Mouse (Mus musculus) hindbrain, postnatal 0 days (tissue): ENCODE measurements around the gene Stxbp1. TPM values are rescaled to one million over a fixed set of nuclear protein-coding genes. Genes with fewer than 3 reads are reported as not detected.

Source experiments
- ATAC-seq: fragments of 200-750 bp; cut with Nextera tagmentation; 2 replicates; pipeline ENCODE4 v1.8.0; 2017; ENCODE audit warnings: mild to moderate bottlenecking, moderate TSS enrichment, moderate library complexity
- DNase-seq: peaks from one replicate; pipeline ENCODE4 v3.0.0-alpha.2; 2015; ENCODE audit warnings: low spot score
- H3K27ac ChIP-seq: fragments of 300-500 bp; sonication (generic); 2 replicates; pipeline ENCODE4 v1.5.1; 2014; ENCODE audit warnings: mild to moderate bottlenecking
- H3K27me3 ChIP-seq: fragments of 300-500 bp; sonication (generic); 2 replicates; pipeline ENCODE4 v1.6.1; 2014; ENCODE audit warnings: low read length, mixed read lengths; ENCODE audit not compliant: insufficient read depth
- H3K36me3 ChIP-seq: fragments of 300-500 bp; sonication (generic); 2 replicates; pipeline ENCODE4 v1.6.1; 2014; ENCODE audit warnings: low read length, mixed read lengths; ENCODE audit not compliant: insufficient read depth
- H3K4me1 ChIP-seq: fragments of 300-500 bp; sonication (generic); 2 replicates; pipeline ENCODE4 v1.6.1; 2014; ENCODE audit warnings: antibody characterized with exemption, low read length, mixed read lengths; ENCODE audit not compliant: insufficient read depth
- H3K4me2 ChIP-seq: fragments of 300-500 bp; sonication (generic); 2 replicates; pipeline ENCODE4 v1.6.1; 2014; ENCODE audit warnings: low read depth, mild to moderate bottlenecking, low read length, moderate library complexity, mixed read lengths
- H3K4me3 ChIP-seq: fragments of 300-500 bp; sonication (generic); 2 replicates; pipeline ENCODE4 v1.5.1; 2014; ENCODE audit warnings: low read length
- H3K9ac ChIP-seq: fragments of 300-500 bp; sonication (generic); replicated peaks from 2 replicates; pipeline ENCODE4 v1.6.1; 2014; ENCODE audit warnings: mild to moderate bottlenecking, low read length, moderate library complexity, mixed read lengths
- H3K9me3 ChIP-seq: fragments of 300-500 bp; sonication (generic); 2 replicates; pipeline ENCODE4 v1.6.1; 2016; ENCODE audit warnings: low read length, mixed read lengths
- CTCF ChIP-seq: IDR thresholded peaks from 2 replicates; pipeline ENCODE4 v1.5.1; 2016; ENCODE audit warnings: antibody characterized with exemption, control low read depth, low read depth
- WGBS: fragments of 180-500 bp; shearing (Covaris S2); extraction: QIAGEN DNeasy Blood & Tissue Kit; methylation state at CpG from one replicate; pipeline ENCODE4 v1.1.7; 2014; 5-methylcytosine and 5-hydroxymethylcytosine counted together
- polyA plus RNA-seq: library from polyadenylated mRNA; unstranded; fragments of >200 nt; fragmentation: Nextera tagmentation; extraction: Ambion mirVana; gene quantifications from 2 replicates; pipeline ENCODE4 v1.2.1, GENCODE M21; 2015
- total RNA-seq: library from RNA; depleted of rRNA; stranded (reverse); fragments of >200 nt; gene quantifications from 2 replicates; pipeline ENCODE4 v1.2.3, GENCODE M21; 2014

The Stxbp1 gene
- total and polyA plus RNA-seq, 2 experiments from 2014 or later, result 142 to 348 TPM

DNA sequence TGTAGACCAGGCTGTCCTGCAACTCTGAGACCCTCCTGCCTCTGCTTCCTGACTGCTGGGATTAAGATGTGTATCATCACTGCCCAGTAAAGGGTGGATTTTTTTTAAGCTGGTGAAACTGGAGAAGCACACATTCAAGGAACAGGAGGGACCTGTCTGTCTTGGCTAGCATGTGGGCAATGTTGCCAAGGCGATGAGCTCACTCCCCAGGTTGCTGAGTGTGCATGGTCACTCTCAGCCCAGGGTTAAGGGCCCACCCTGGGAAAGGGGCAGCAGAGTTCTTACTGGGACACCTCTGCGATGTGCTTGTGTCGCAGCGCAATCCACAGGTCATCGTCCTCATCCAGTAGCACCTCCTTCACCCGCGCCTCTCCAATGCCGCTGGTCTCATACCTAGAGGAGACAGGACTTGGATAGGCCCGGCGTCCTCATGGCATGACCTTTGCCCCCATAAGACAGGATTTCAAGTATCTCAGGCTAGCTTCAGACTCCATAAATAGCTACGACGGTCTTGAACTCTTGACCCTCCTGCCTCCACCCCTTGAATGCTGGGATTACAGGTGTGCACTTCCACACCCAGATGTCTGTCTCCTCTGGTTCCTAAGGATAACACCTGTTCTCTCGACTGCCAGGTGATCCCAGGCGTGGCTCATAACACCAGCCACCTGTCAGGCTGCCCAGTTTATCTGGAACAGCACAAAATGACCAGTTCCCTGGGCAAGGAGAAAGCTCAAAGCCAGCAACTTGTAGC lies 38.1 kb downstream of the Stxbp1 start:
- no peaks in the 10 kb centered on the region for H3K27me3 ChIP-seq
- no peaks in the 10 kb centered on the region for H3K4me1 ChIP-seq
- no peak for TF ChIP-seq CTCF
- no peak overlapping the region for H3K4me2 ChIP-seq
- no peak for DNase-seq
- ATAC-seq, result no peak
- no peak overlapping the region for H3K4me3 ChIP-seq
- H3K36me3 ChIP-seq, result peaks cover 48% of the 10 kb centered on the region
- H3K9ac ChIP-seq, result no peak overlapping the region
- no peaks in the 10 kb centered on the region for H3K9me3 ChIP-seq
- no peak overlapping the region for H3K27ac ChIP-seq
- WGBS, result 94% methylated on average over 14 of the region's 14 CpGs

- ATAC-seq, result no peak
- Histone ChIP-seq H3K9ac (no peak overlapping the region), H3K36me3 (peaks cover 74% of the 10 kb centered on the region), H3K9me3 (no peaks in the 10 kb centered on the region), H3K27ac (no peak overlapping the region), H3K4me1 (no peaks in the 10 kb centered on the region), H3K27me3 (no peaks in the 10 kb centered on the region), H3K4me2 (no peak overlapping the region), H3K4me3 (no peak overlapping the region)
- TF ChIP-seq CTCF, result no peak
- 66% methylated on average over 10 of the region's 10 CpGs for WGBS
- no peak for DNase-seq
Observed at GRCm38 (mm10) chr2:32798251-32798962, 48.6 kb downstream of the Stxbp1 start.

GRCm38 (mm10) chr2:32795748-32796418 lies 51.2 kb downstream of the Stxbp1 start:
- Histone ChIP-seq H3K36me3 (peaks cover 71% of the 10 kb centered on the region), H3K9me3 (no peaks in the 10 kb centered on the region), H3K4me1 (no peaks in the 10 kb centered on the region), H3K9ac (no peak overlapping the region), H3K4me2 (no peak overlapping the region), H3K27ac (no peak overlapping the region; the same call in 1 of the 2 replicates), H3K27me3 (no peaks in the 10 kb centered on the region), H3K4me3 (no peak overlapping the region)
- TF ChIP-seq CTCF, result no peak
- ATAC-seq, result no peak
- DNase-seq, result no peak
- WGBS, result 66% methylated on average over 13 of the region's 13 CpGs

DNA sequence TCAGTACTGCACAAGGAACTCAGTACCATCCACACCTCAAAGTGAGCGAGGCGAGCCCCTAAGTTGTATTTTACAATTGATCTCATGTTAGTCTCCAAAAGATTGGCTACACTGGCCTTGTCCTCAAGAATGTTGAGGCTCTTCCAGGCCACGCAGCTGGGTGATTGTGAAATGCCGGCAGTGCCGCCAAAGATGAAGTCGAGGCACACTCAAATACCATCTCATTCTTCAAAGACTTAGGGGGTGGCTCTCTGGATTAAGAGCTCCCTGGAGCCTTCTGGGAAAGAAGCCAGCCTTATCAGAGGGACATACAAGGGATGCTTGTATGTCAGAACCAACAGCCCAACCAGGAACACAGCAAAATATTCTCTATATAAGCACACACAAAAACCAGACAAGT lies 55.7 kb downstream of the Stxbp1 start:
- TF ChIP-seq CTCF, result no peak
- Histone ChIP-seq H3K27me3 (no peaks in the 10 kb centered on the region), H3K4me3 (no peak overlapping the region), H3K9ac (no peak overlapping the region), H3K4me2 (no peak overlapping the region), H3K27ac (no peak overlapping the region), H3K36me3 (peaks cover 52% of the 10 kb centered on the region), H3K9me3 (no peaks in the 10 kb centered on the region), H3K4me1 (no peaks in the 10 kb centered on the region)
- ATAC-seq (no peak), DNase-seq (peak; percentile 27)
- 58% methylated on average over 6 of the region's 6 CpGs for WGBS

- Histone ChIP-seq H3K27me3 (no peaks in the 10 kb centered on the region), H3K4me1 (no peaks in the 10 kb centered on the region), H3K27ac (no peak overlapping the region), H3K9me3 (no peaks in the 10 kb centered on the region), H3K4me3 (no peak overlapping the region), H3K4me2 (no peak overlapping the region), H3K9ac (no peak overlapping the region), H3K36me3 (peaks cover 25% of the 10 kb centered on the region)
- DNase-seq (no peak), ATAC-seq (no peak)
- WGBS, result 32% methylated on average over 2 of the region's 2 CpGs
- TF ChIP-seq CTCF, result no peak
Observed at GRCm38 (mm10) chr2:32788581-32788980, 58.5 kb downstream of the Stxbp1 start.

DNA sequence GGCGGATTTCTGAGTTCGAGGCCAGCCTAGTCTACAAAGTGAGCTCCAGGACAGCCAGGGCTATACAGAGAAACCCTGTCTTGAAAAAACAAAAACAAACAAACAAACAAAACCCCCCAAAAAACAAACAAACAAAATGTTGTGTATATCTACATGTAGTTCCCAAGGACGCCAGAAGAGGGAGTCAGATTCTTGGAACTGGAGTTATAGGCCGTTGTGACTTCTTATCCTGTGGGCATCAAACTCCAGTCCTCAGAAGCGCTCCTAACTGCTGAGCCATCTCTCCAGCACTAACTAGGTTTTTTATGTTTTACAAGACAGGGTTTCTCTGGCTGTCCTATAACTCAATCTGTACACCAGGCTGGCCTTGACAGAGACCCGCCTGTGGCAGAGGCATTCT lies 59.9 kb downstream of the Stxbp1 start:
- TF ChIP-seq CTCF, result peak; percentile 63

More for the DNA sequence above, 59.9 kb downstream of the Stxbp1 start:
- no peaks in the 10 kb centered on the region for H3K9me3 ChIP-seq
- no peak overlapping the region for H3K4me3 ChIP-seq
- peaks cover 14% of the 10 kb centered on the region; the same call in 1 of the 2 replicates for H3K36me3 ChIP-seq
- DNase-seq (peak; percentile 73), ATAC-seq (no peak)
- H3K4me1 ChIP-seq, result no peaks in the 10 kb centered on the region
- no peak overlapping the region for H3K27ac ChIP-seq
- WGBS, result 59% methylated on average over 6 of the region's 6 CpGs
- H3K9ac ChIP-seq, result no peak overlapping the region
- H3K27me3 ChIP-seq, result no peaks in the 10 kb centered on the region
- H3K4me2 ChIP-seq, result no peak overlapping the region
